Mouse (Mus musculus) cortical plate, adult 2 months (tissue): ENCODE data around the gene Dbn1.

Experiments used
- CTCF ChIP-seq: fragments of 200-500 bp; IDR thresholded peaks from 2 replicates; pipeline ENCODE4 v1.5.1; 2011; ENCODE audit warnings: mild to moderate bottlenecking, control low read depth, low read length; ENCODE audit not compliant: insufficient read depth; ENCODE audit errors: extremely low read depth
- POLR2A ChIP-seq: fragments of 200-500 bp; IDR thresholded peaks from 2 replicates; pipeline ENCODE4 v1.6.1; 2011; ENCODE audit warnings: mild to moderate bottlenecking, low read length, control low read depth; ENCODE audit not compliant: insufficient read depth; ENCODE audit errors: extremely low read depth

DNA sequence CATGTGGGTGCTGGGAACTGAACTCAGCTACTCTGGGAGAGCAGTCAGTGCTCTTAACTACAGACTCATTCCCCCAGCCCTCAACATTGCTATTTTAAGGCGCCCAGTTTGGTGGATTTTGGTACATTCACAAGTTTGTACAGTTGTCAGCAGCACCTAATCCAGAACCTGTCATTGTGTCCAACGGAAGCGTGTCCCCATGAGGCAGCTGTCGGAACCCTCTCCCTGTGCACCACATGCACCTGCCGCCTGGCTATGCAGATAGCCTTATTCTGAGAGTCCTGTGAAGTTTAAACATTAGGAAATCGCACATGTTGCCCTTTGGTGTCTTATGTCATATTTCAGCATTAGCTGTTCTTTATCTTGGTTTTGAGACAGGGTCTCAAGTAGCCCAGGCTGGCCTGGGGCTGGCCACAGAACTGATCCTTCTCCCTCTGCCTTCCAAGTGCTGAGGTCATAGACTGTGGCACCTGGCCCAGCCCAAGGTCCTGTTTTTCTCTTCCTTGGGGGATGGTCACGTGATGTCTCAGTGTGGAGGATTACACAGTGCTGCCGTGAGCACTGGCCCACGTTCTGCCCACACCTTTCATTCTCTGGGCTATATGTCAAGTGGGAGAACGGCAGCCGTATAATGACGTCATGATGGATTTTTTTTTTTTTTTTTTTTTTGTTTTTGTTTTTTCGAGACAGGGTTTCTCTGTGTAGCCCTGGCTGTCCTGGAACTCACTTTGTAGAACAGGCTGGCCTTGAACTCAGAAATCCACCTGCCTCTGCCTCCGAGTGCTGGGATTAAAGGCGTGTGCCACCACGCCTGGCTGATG lies 38.0 kb upstream of the Dbn1 start:
- TF ChIP-seq CTCF: no peak
- no peak for TF ChIP-seq POLR2A
